Mouse (Mus musculus): Measurements from ENCODE around the gene Ttc23l. TPM values are rescaled to one million over a fixed set of nuclear protein-coding genes. Genes with fewer than 3 reads are reported as not detected.

Gene Ttc23l
- polyA plus RNA-seq, 2 experiments = not detected

DNA sequence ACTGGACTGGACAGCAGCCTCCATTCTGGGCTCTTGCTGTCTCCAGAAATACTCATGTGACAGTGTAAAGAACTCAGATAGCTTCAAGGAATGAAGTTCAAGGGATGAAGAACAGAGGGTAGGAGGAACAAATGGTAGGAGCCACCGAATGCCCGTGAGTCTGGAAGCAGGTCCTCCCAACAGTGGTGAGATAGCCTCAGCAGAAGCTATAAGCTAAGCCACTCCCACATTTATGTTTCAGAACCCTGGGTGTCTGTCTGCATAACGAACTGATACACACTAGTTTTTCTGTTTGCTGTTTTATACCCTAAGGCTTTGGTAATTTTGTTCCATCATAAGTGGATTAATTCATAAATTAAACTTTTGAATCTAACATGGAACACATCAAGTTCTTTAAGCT, 93.8 kb downstream of the Ttc23l start:
- no peak overlapping the region for H3K27ac ChIP-seq (replicated peaks; ENCODE audit: low read depth, low read length)
- no peak overlapping the region for H3K9ac ChIP-seq (ENCODE audit: low read depth, low read length, severe bottlenecking)
- H3K4me3 ChIP-seq (replicated peaks; ENCODE audit: low read length) = no peak overlapping the region
- no peak for ATAC-seq (ENCODE audit: low FRiP score, low read depth)
- H3K4me1 ChIP-seq (ENCODE audit: control insufficient read depth, insufficient read depth, low read length) = peaks cover 5% of the 10 kb centered on the region
- H3K36me3 ChIP-seq (ENCODE audit: control insufficient read depth, insufficient read depth, low read length) = peaks cover 23% of the 10 kb centered on the region
- DNase-seq (ENCODE audit: low spot score) = no peak
- TF ChIP-seq POLR2A (IDR thresholded peaks at IDR 0.05; ENCODE audit: borderline replicate concordance, extremely low read depth, insufficient read depth, insufficient read length) = no peak
- H3K27me3 ChIP-seq (ENCODE audit: control insufficient read depth, insufficient read depth, low read length) = no peaks in the 10 kb centered on the region
- H3K4me2 ChIP-seq (replicated peaks; ENCODE audit: low read depth, low read length, severe bottlenecking) = no peak overlapping the region
- WGBS = 90% methylated on average over 3 of the region's 3 CpGs
- H3K9me3 ChIP-seq (ENCODE audit: control insufficient read depth, low read length) = no peaks in the 10 kb centered on the region

DNA sequence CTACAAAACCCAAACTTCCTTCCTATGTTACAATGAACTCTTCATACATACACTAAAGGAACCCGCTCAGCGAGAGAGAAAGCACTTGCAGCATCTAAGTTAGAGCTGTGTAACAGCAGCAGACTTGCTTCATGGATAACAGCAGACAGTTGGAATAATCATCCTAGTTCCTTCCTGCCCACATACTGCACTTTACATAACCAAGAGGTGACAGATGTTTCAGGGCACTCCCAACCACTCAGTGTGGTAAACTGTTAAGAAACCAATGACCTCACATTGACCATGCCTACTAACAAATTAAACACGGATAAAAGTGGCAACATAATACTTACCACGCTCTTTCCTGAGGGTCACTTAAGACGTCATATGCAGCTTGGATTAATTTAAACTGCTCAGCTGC, 94.9 kb downstream of the Ttc23l start:
- no peak overlapping the region for H3K4me3 ChIP-seq (replicated peaks; ENCODE audit: low read length)
- ATAC-seq (ENCODE audit: low FRiP score, low read depth) (no peak), DNase-seq (ENCODE audit: low spot score) (no peak)
- no peaks in the 10 kb centered on the region for H3K9me3 ChIP-seq (ENCODE audit: control insufficient read depth, low read length)
- H3K27me3 ChIP-seq (ENCODE audit: control insufficient read depth, insufficient read depth, low read length) = no peaks in the 10 kb centered on the region
- WGBS = 80% methylated on average over 5 of the region's 5 CpGs
- no peak overlapping the region for H3K9ac ChIP-seq (ENCODE audit: low read depth, low read length, severe bottlenecking)
- no peak for TF ChIP-seq POLR2A (IDR thresholded peaks at IDR 0.05; ENCODE audit: borderline replicate concordance, extremely low read depth, insufficient read depth, insufficient read length)
- H3K36me3 ChIP-seq (ENCODE audit: control insufficient read depth, insufficient read depth, low read length) = peaks cover 31% of the 10 kb centered on the region
- no peak overlapping the region for H3K27ac ChIP-seq (replicated peaks; ENCODE audit: low read depth, low read length)
- peaks cover under 1% of the 10 kb centered on the region; the same call in 1 of the 2 replicates for H3K4me1 ChIP-seq (ENCODE audit: control insufficient read depth, insufficient read depth, low read length)
- H3K4me2 ChIP-seq (replicated peaks; ENCODE audit: low read depth, low read length, severe bottlenecking) = no peak overlapping the region

DNA sequence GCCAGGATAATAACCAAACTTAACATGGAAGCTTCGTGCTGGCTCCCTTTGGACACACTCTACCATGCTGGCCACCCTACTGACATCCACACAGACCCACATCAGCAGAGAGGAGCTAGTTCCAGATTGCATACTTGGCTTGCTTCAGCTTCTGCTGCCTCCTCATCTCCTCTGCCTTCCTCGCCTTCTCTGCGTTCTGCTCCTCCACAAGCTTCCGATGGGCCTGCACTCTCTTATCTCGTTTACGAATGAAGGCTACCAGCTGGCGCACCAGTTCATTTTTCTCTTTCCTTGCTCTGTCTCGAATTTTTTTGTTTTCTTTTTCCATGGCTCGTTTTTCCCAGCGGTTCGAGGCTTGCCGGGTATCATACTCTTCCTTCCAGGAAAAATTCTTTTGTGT, 97.5 kb downstream of the Ttc23l start:
- Histone ChIP-seq H3K4me2 (replicated peaks; ENCODE audit: low read depth, low read length, severe bottlenecking) (no peak overlapping the region), H3K4me3 (replicated peaks; ENCODE audit: low read length) (no peak overlapping the region), H3K27ac (replicated peaks; ENCODE audit: low read depth, low read length) (no peak overlapping the region), H3K9ac (ENCODE audit: low read depth, low read length, severe bottlenecking) (no peak overlapping the region), H3K36me3 (ENCODE audit: control insufficient read depth, insufficient read depth, low read length) (peaks cover 46% of the 10 kb centered on the region), H3K27me3 (ENCODE audit: control insufficient read depth, insufficient read depth, low read length) (no peaks in the 10 kb centered on the region), H3K9me3 (ENCODE audit: control insufficient read depth, low read length) (no peaks in the 10 kb centered on the region), H3K4me1 (ENCODE audit: control insufficient read depth, insufficient read depth, low read length) (no peaks in the 10 kb centered on the region)
- no peak for ATAC-seq (ENCODE audit: low FRiP score, low read depth)
- WGBS = 93% methylated on average over 12 of the region's 12 CpGs
- no peak for TF ChIP-seq POLR2A (IDR thresholded peaks at IDR 0.05; ENCODE audit: borderline replicate concordance, extremely low read depth, insufficient read depth, insufficient read length)
- DNase-seq (ENCODE audit: low spot score) = no peak

Other genes starting within 250 kb of the Ttc23l start
- not detected in 2 replicates for gene Gm21973, start 233.3 kb downstream of the Ttc23l start, polyA plus RNA-seq (2012; rRNA removed)
- gene Gm21973, start 233.3 kb downstream of the Ttc23l start, polyA plus RNA-seq (2014; fragmentation: Nextera tagmentation; extraction: Ambion mirVana) = not detected in 2 replicates
- not detected in 2 replicates for gene Agxt2, start 200.1 kb downstream of the Ttc23l start, polyA plus RNA-seq (2012; rRNA removed)
- not detected in 2 replicates for gene Agxt2, start 200.1 kb downstream of the Ttc23l start, polyA plus RNA-seq (2014; fragmentation: Nextera tagmentation; extraction: Ambion mirVana)
- 6.3 and 13.2 TPM in 2 replicates for gene Dnajc21, start 88.2 kb downstream of the Ttc23l start, polyA plus RNA-seq (2012; rRNA removed)
- gene Dnajc21, start 88.2 kb downstream of the Ttc23l start, polyA plus RNA-seq (2014; fragmentation: Nextera tagmentation; extraction: Ambion mirVana) = 16.1 and 19.1 TPM in 2 replicates
- 19.8 and 30.4 TPM in 2 replicates for gene Brix1, start 72.7 kb downstream of the Ttc23l start, polyA plus RNA-seq (2012; rRNA removed)
- gene Brix1, start 72.7 kb downstream of the Ttc23l start, polyA plus RNA-seq (2014; fragmentation: Nextera tagmentation; extraction: Ambion mirVana) = 105 and 106 TPM in 2 replicates
- 29.3 and 33.1 TPM in 2 replicates for gene Rad1, start 72.7 kb downstream of the Ttc23l start, polyA plus RNA-seq (2012; rRNA removed)
- 10.7 and 14.3 TPM in 2 replicates for gene Rad1, start 72.7 kb downstream of the Ttc23l start, polyA plus RNA-seq (2014; fragmentation: Nextera tagmentation; extraction: Ambion mirVana)
- gene Rai14, start 156.0 kb upstream of the Ttc23l start, polyA plus RNA-seq (2012; rRNA removed) = 38.6 and 44.6 TPM in 2 replicates
- 57.2 and 66.4 TPM in 2 replicates for gene Rai14, start 156.0 kb upstream of the Ttc23l start, polyA plus RNA-seq (2014; fragmentation: Nextera tagmentation; extraction: Ambion mirVana)

Data from limb, embryonic 14.5 days (tissue).